Mouse (Mus musculus): ENCODE measurements around the gene Zfp628. TPM values are rescaled to one million over a fixed set of nuclear protein-coding genes. Genes with fewer than 3 reads are reported as not detected.

Gene Zfp628
- total and polyA plus RNA-seq, 2 experiments, result 0.55 to 8.3 TPM

GRCm38 (mm10) chr7:4922931-4923565 is 8.0 kb downstream of the Zfp628 start:
- Histone ChIP-seq H3K4me3 (ENCODE audit: insufficient read depth, low read depth, low read length) (no peak overlapping the region), H3K9ac (ENCODE audit: low read depth, low read length) (peak overlapping the region; percentile 12; the same call in 1 of the 2 replicates), H3K27ac (replicated peaks; ENCODE audit: insufficient read depth, low read depth, low read length) (no peak overlapping the region), H3K27me3 (ENCODE audit: control insufficient read depth, insufficient read depth, low read length) (peaks cover 6% of the 10 kb centered on the region), H3K36me3 (ENCODE audit: control insufficient read depth, insufficient read depth, low read length) (peaks cover 3% of the 10 kb centered on the region; the same call in 1 of the 2 replicates), H3K4me1 (ENCODE audit: control insufficient read depth, insufficient read depth, low read length) (peaks cover 2% of the 10 kb centered on the region; the same call in 1 of the 2 replicates), H3K79me2 (ENCODE audit: control insufficient read depth, insufficient read depth, low read length) (no peaks in the 10 kb centered on the region)
- TF ChIP-seq POLR2A (IDR thresholded peaks at IDR 0.05; ENCODE audit: extremely low read depth, insufficient read depth, low read length) (no peak), CTCF (IDR thresholded peaks at IDR 0.05; ENCODE audit: low read depth, low read length) (no peak)
- WGBS, result 4% methylated on average over 14 of the region's 14 CpGs
- no peak for DNase-seq (ENCODE audit: extremely low read depth, low read depth, low spot score)

- Histone ChIP-seq H3K9ac (ENCODE audit: low read depth, low read length) (peak overlapping the region; percentile 14), H3K4me1 (ENCODE audit: control insufficient read depth, insufficient read depth, low read length) (peaks cover 2% of the 10 kb centered on the region; the same call in 1 of the 2 replicates), H3K36me3 (ENCODE audit: control insufficient read depth, insufficient read depth, low read length) (peaks cover 3% of the 10 kb centered on the region; the same call in 1 of the 2 replicates), H3K27ac (replicated peaks; ENCODE audit: insufficient read depth, low read depth, low read length) (no peak overlapping the region), H3K4me3 (ENCODE audit: insufficient read depth, low read depth, low read length) (peak overlapping the region; percentile 7; the same call in 1 of the 2 replicates), H3K79me2 (ENCODE audit: control insufficient read depth, insufficient read depth, low read length) (no peaks in the 10 kb centered on the region), H3K27me3 (ENCODE audit: control insufficient read depth, insufficient read depth, low read length) (peaks cover 6% of the 10 kb centered on the region)
- no peak for DNase-seq (ENCODE audit: extremely low read depth, low read depth, low spot score)
- TF ChIP-seq CTCF (IDR thresholded peaks at IDR 0.05; ENCODE audit: low read depth, low read length) (peak; percentile 38; the same call in 1 of the 2 replicates), POLR2A (IDR thresholded peaks at IDR 0.05; ENCODE audit: extremely low read depth, insufficient read depth, low read length) (no peak)
- WGBS, result 8% methylated on average over 37 of the region's 37 CpGs
Observed at GRCm38 (mm10) chr7:4923586-4924364, 8.8 kb downstream of the Zfp628 start.

- Histone ChIP-seq H3K4me3 (ENCODE audit: insufficient read depth, low read depth, low read length) (no peak overlapping the region), H3K27me3 (ENCODE audit: control insufficient read depth, insufficient read depth, low read length) (peaks cover 6% of the 10 kb centered on the region), H3K79me2 (ENCODE audit: control insufficient read depth, insufficient read depth, low read length) (no peaks in the 10 kb centered on the region), H3K27ac (replicated peaks; ENCODE audit: insufficient read depth, low read depth, low read length) (no peak overlapping the region), H3K36me3 (ENCODE audit: control insufficient read depth, insufficient read depth, low read length) (0 out of 2 replicates have a peak, but pooled peaks cover 3% of the 10 kb centered on the region), H3K9ac (ENCODE audit: low read depth, low read length) (no peak overlapping the region), H3K4me1 (ENCODE audit: control insufficient read depth, insufficient read depth, low read length) (peaks cover 2% of the 10 kb centered on the region; the same call in 1 of the 2 replicates)
- DNase-seq (ENCODE audit: extremely low read depth, low read depth, low spot score), result no peak
- 8% methylated on average over 4 of the region's 4 CpGs for WGBS
- no peak for TF ChIP-seq POLR2A (IDR thresholded peaks at IDR 0.05; ENCODE audit: extremely low read depth, insufficient read depth, low read length)
- TF ChIP-seq CTCF (IDR thresholded peaks at IDR 0.05; ENCODE audit: low read depth, low read length), result no peak
Observed at GRCm38 (mm10) chr7:4924483-4924882, 9.5 kb downstream of the Zfp628 start.

GRCm38 (mm10) chr7:4924891-4925301 is 9.9 kb downstream of the Zfp628 start:
- TF ChIP-seq CTCF (IDR thresholded peaks at IDR 0.05; ENCODE audit: low read depth, low read length), result no peak
- no peak for TF ChIP-seq POLR2A (IDR thresholded peaks at IDR 0.05; ENCODE audit: extremely low read depth, insufficient read depth, low read length)
- H3K79me2 ChIP-seq (ENCODE audit: control insufficient read depth, insufficient read depth, low read length), result no peaks in the 10 kb centered on the region
- H3K9ac ChIP-seq (ENCODE audit: low read depth, low read length), result no peak overlapping the region
- H3K4me1 ChIP-seq (ENCODE audit: control insufficient read depth, insufficient read depth, low read length), result peaks cover 2% of the 10 kb centered on the region; the same call in 1 of the 2 replicates
- H3K4me3 ChIP-seq (ENCODE audit: insufficient read depth, low read depth, low read length), result no peak overlapping the region
- no peak for DNase-seq (ENCODE audit: extremely low read depth, low read depth, low spot score)
- WGBS, result 32% methylated on average over 4 of the region's 4 CpGs
- H3K27ac ChIP-seq (replicated peaks; ENCODE audit: insufficient read depth, low read depth, low read length), result no peak overlapping the region
- H3K36me3 ChIP-seq (ENCODE audit: control insufficient read depth, insufficient read depth, low read length), result 0 out of 2 replicates have a peak, but pooled peaks cover under 1% of the 10 kb centered on the region
- H3K27me3 ChIP-seq (ENCODE audit: control insufficient read depth, insufficient read depth, low read length), result peaks cover 6% of the 10 kb centered on the region

- H3K27ac ChIP-seq (replicated peaks; ENCODE audit: insufficient read depth, low read depth, low read length), result no peak within 1 kb of the TSS
Observed at GRCm38 (mm10) chr7:4925441-4926381, 10.7 kb downstream of the Zfp628 start, which contains the start of gene Ssc5d. TSS of gene Ssc5d (plus strand) at chr7:4925785.

More at GRCm38 (mm10) chr7:4925441-4926381, 10.7 kb downstream of the Zfp628 start, which contains the start of gene Ssc5d:
- no peak within 1 kb of the TSS for H3K9ac ChIP-seq (ENCODE audit: low read depth, low read length)
- no peaks in the 10 kb centered on the region for H3K36me3 ChIP-seq (ENCODE audit: control insufficient read depth, insufficient read depth, low read length)
- peaks cover 6% of the 10 kb centered on the region for H3K27me3 ChIP-seq (ENCODE audit: control insufficient read depth, insufficient read depth, low read length)
- no peaks in the 10 kb centered on the region for H3K79me2 ChIP-seq (ENCODE audit: control insufficient read depth, insufficient read depth, low read length)
- no peak within 1 kb of the TSS for H3K4me3 ChIP-seq (ENCODE audit: insufficient read depth, low read depth, low read length)
- H3K4me1 ChIP-seq (ENCODE audit: control insufficient read depth, insufficient read depth, low read length), result peaks cover 2% of the 10 kb centered on the region; the same call in 1 of the 2 replicates
- no peak for DNase-seq (ENCODE audit: extremely low read depth, low read depth, low spot score)
- TF ChIP-seq CTCF (IDR thresholded peaks at IDR 0.05; ENCODE audit: low read depth, low read length) (no peak), POLR2A (IDR thresholded peaks at IDR 0.05; ENCODE audit: extremely low read depth, insufficient read depth, low read length) (no peak)
- WGBS, result 30% methylated on average over 6 of the region's 6 CpGs
